Mouse (Mus musculus) forebrain, embryonic 16.5 days (tissue): ENCODE results near the gene 6030458C11Rik. TPM values are rescaled to one million over a fixed set of nuclear protein-coding genes. Genes with fewer than 3 reads are reported as not detected.
A peak's percentile ranks its signal among the peaks of the same experiment; 100 is the strongest.

Source experiments
- ATAC-seq: fragments of 200-750 bp; cut with Nextera tagmentation; 2 replicates; pipeline ENCODE4 v1.8.0; 2017; ENCODE audit warnings: mild to moderate bottlenecking, moderate library complexity
- H3K27ac ChIP-seq: fragments of 300-500 bp; sonication (generic); 2 replicates; pipeline ENCODE4 v1.5.1; 2014; ENCODE audit warnings: low read length, control low read depth
- H3K27me3 ChIP-seq: fragments of 300-500 bp; sonication (generic); replicated peaks from 2 replicates; pipeline ENCODE4 v1.6.1; 2014; ENCODE audit warnings: low read length; ENCODE audit not compliant: control insufficient read depth, insufficient read depth
- H3K36me3 ChIP-seq: fragments of 300-500 bp; sonication (generic); 2 replicates; pipeline ENCODE4 v1.6.1; 2014; ENCODE audit not compliant: control insufficient read depth, insufficient read depth
- H3K4me1 ChIP-seq: fragments of 300-500 bp; sonication (generic); replicated peaks from 2 replicates; pipeline ENCODE4 v1.6.1; 2014; ENCODE audit warnings: low read length; ENCODE audit not compliant: control insufficient read depth, insufficient read depth
- H3K4me2 ChIP-seq: fragments of 300-500 bp; sonication (generic); 2 replicates; pipeline ENCODE4 v1.6.1; 2014; ENCODE audit warnings: mild to moderate bottlenecking, low read length, control low read depth
- H3K4me3 ChIP-seq: fragments of 300-500 bp; sonication (generic); replicated peaks from 2 replicates; pipeline ENCODE4 v1.5.1; 2014; ENCODE audit warnings: mild to moderate bottlenecking, low read length, control low read depth
- H3K9ac ChIP-seq: fragments of 300-500 bp; sonication (generic); replicated peaks from 2 replicates; pipeline ENCODE4 v1.6.1; 2014; ENCODE audit warnings: low read depth, low read length, control low read depth
- H3K9me3 ChIP-seq: fragments of 300-500 bp; sonication (generic); 2 replicates; pipeline ENCODE4 v1.6.1; 2016; ENCODE audit warnings: low read length; ENCODE audit not compliant: control insufficient read depth
- WGBS: fragments of 180-500 bp; shearing (Covaris S2); extraction: QIAGEN DNeasy Blood & Tissue Kit; methylation state at CpG from one replicate; pipeline ENCODE4 v1.1.7; 2014; 5-methylcytosine and 5-hydroxymethylcytosine counted together
- microRNA-seq: library from miRNA; unstranded; fragments of <30 nt; microRNA quantifications from one replicate; pipeline ENCODE4, GENCODE M21; 2017
- polyA plus RNA-seq: library from polyadenylated mRNA; unstranded; fragments of >200 nt; fragmentation: Nextera tagmentation; extraction: Ambion mirVana; gene quantifications from 2 replicates; pipeline ENCODE4 v1.2.1, GENCODE M21; 2015

6030458C11Rik gene
- polyA plus RNA-seq, 1 experiment from 2014 or later = 36.9 TPM

GRCm38 (mm10) chr15:12774149-12774753, 50.2 kb downstream of the 6030458C11Rik start:
- Histone ChIP-seq H3K9ac (no peak overlapping the region), H3K4me1 (0 out of 2 replicates have a peak, but pooled peaks cover 2% of the 10 kb centered on the region), H3K9me3 (peaks cover 2% of the 10 kb centered on the region; the same call in 1 of the 2 replicates), H3K36me3 (no peaks in the 10 kb centered on the region), H3K27me3 (no peaks in the 10 kb centered on the region), H3K4me2 (no peak overlapping the region), H3K27ac (no peak overlapping the region), H3K4me3 (no peak overlapping the region)
- ATAC-seq = no peak
- WGBS = 68% methylated on average over 11 of the region's 11 CpGs

DNA sequence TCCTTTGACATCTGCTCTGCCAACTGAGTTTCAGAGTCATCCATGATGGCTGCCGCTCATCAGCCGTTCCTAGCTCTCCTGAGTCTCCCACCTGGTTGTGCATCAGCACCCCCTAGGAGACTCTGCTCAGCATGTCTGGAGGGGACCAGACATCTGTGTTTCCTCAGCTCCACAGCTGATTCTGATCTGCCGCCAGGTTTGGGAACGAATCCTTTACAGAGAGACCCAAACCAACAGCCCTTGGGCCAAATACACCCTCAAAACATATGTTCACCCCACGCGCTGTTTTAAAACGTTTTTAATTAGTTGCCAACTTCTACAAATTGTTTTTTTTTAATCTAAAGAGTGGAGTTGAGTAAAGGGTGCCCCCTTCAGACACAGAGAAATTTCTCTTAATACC, 53.5 kb downstream of the 6030458C11Rik start:
- Histone ChIP-seq H3K27ac (no peak overlapping the region), H3K9me3 (peaks cover 2% of the 10 kb centered on the region; the same call in 1 of the 2 replicates), H3K36me3 (no peaks in the 10 kb centered on the region), H3K9ac (no peak overlapping the region), H3K4me2 (no peak overlapping the region), H3K27me3 (no peaks in the 10 kb centered on the region), H3K4me1 (no peaks in the 10 kb centered on the region), H3K4me3 (no peak overlapping the region)
- whole genome bisulfite sequencing = 64% methylated on average over 7 of the region's 7 CpGs
- peak; percentile 76 for ATAC-seq

- no peak for ATAC-seq
- Histone ChIP-seq H3K4me3 (no peak overlapping the region), H3K9ac (no peak overlapping the region), H3K4me2 (no peak overlapping the region), H3K27ac (no peak overlapping the region), H3K9me3 (no peaks in the 10 kb centered on the region), H3K27me3 (no peaks in the 10 kb centered on the region), H3K36me3 (no peaks in the 10 kb centered on the region), H3K4me1 (no peaks in the 10 kb centered on the region)
- WGBS = 50% methylated on average over 4 of the region's 4 CpGs
Measured at GRCm38 (mm10) chr15:12766848-12767247, 57.6 kb downstream of the 6030458C11Rik start.

DNA sequence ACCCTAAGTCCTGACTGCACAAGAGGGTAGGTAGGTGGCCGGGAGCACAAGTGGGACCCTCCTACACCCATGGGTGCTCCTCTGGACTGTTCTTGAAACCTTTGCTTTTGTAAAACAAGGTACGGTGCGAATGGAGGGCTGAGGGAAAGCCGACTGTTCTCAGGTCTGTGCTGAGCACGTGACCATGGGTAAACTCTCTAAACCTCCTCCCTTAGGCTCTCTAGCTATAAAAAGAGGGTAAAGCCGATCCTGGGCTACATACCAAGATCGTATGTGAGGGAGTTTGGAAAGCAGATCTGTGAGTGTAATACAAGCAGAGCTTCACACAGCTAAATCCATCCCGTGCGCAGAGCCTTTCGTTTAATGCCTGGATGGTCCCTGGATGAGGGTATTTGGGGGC, 61.3 kb downstream of the 6030458C11Rik start:
- Histone ChIP-seq H3K9me3 (no peaks in the 10 kb centered on the region), H3K4me2 (no peak overlapping the region), H3K9ac (no peak overlapping the region), H3K27me3 (no peaks in the 10 kb centered on the region), H3K27ac (no peak overlapping the region), H3K4me3 (no peak overlapping the region), H3K4me1 (no peaks in the 10 kb centered on the region), H3K36me3 (no peaks in the 10 kb centered on the region)
- WGBS = 69% methylated on average over 10 of the region's 10 CpGs
- no peak for ATAC-seq

GRCm38 (mm10) chr15:12762258-12762913, 62.1 kb downstream of the 6030458C11Rik start:
- Histone ChIP-seq H3K4me3 (no peak overlapping the region), H3K4me2 (no peak overlapping the region), H3K36me3 (no peaks in the 10 kb centered on the region), H3K9me3 (no peaks in the 10 kb centered on the region), H3K27ac (no peak overlapping the region), H3K4me1 (no peaks in the 10 kb centered on the region), H3K27me3 (no peaks in the 10 kb centered on the region), H3K9ac (no peak overlapping the region)
- WGBS = 76% methylated on average over 11 of the region's 11 CpGs
- ATAC-seq = no peak

DNA sequence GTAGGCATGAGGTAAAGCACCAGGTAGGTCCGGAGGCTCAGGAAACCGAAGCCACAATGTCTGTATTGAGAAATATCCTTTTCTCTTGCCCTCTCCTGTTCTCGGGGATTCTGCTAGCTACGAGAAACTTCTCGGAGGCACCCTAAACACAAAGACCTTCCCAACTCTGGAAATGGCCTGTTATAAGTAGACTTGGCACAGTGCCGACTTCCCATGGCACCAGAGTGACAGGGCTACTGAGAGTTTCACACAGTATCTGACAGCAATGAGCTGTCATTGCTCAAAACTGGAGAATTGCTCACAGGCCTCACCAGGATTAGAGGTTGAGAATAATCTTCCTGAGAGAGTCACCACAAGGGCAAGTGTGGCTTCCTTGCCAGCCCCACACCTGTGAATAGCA, 63.7 kb downstream of the 6030458C11Rik start:
- Histone ChIP-seq H3K4me2 (no peak overlapping the region), H3K27ac (no peak overlapping the region), H3K9ac (no peak overlapping the region), H3K36me3 (no peaks in the 10 kb centered on the region), H3K4me3 (no peak overlapping the region), H3K27me3 (no peaks in the 10 kb centered on the region), H3K4me1 (no peaks in the 10 kb centered on the region), H3K9me3 (no peaks in the 10 kb centered on the region)
- WGBS = 57% methylated on average over 6 of the region's 6 CpGs
- no peak for ATAC-seq

- H3K4me3 ChIP-seq = no peak overlapping the region
- no peaks in the 10 kb centered on the region for H3K9me3 ChIP-seq
- 49% methylated on average over 5 of the region's 5 CpGs for WGBS
- no peaks in the 10 kb centered on the region for H3K4me1 ChIP-seq
- no peak overlapping the region for H3K27ac ChIP-seq
- no peaks in the 10 kb centered on the region for H3K36me3 ChIP-seq
- H3K9ac ChIP-seq = no peak overlapping the region
- H3K4me2 ChIP-seq = no peak overlapping the region
- no peak for ATAC-seq
- H3K27me3 ChIP-seq = no peaks in the 10 kb centered on the region
Measured at GRCm38 (mm10) chr15:12758461-12758860, 66.0 kb downstream of the 6030458C11Rik start.

Small RNA genes lying within 50 kb of the gene (microRNA-seq; reads per million reads assigned to microRNA genes)
- gene Gm47288 = not detected

Other genes starting within 250 kb of the 6030458C11Rik start
- gene Pdzd2, start 84.7 kb downstream of the 6030458C11Rik start, polyA plus RNA-seq = 8.1 and 9.0 TPM in 2 replicates
- gene Drosha, start 166 bp upstream of the 6030458C11Rik start, polyA plus RNA-seq = 61.9 and 66.8 TPM in 2 replicates